Mouse (Mus musculus): Measurements from ENCODE around the gene Abl2.
A peak's percentile ranks its signal among the peaks of the same experiment; 100 is the strongest.
"Not testable (repeated sequence)": the region's sequence is repeated elsewhere in the genome, so short reads cannot be mapped to it uniquely, and the experiment has no call there.

Abl2 gene

DNA sequence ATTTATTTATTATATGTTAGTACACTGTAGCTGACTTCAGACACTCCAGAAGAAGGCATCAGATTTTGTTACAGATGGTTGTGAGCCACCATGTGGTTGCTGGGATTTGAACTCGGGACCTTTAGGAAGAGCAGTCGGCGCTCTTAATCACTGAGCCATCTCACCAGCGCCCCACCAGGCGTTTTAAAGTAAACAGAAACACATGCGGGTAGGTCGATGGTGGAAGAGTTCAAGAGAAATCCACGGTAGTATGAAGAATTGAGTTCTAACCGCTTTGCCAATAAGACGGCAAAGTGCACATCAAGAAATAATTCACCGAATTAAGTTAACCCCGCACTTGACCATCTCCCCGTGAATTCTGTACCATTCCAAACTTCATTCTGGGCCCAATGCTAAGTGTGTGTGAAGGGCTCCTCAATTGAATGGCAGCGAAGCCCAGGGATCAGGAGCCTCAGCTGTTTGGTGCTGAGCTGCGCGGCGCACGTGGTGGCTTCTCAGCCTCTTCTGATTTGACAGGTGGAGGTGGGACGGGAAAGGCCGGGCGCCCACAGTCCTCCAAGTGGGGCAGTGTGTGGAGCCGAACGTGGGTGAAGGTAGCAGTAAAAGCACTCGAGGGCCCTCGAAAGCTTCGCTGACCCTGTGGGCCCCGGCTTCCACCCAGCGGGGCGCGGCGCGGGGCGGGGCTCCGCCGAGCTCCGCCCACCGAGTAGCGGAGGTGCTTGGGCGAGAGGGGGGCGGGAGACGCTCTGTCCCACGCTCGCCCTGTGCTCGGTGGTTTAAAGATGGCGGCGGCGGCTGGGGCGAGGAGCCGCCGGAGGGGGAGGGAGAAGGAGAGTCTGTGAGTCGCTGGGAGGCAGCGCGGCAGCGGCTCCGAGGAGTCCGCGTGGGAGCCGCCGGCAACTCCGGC is at the start of gene Abl2:
Gene Abl2, plus strand, starts transcription at position 763 of the 907 bp plus-strand sequence.
- DNase-seq: peak; percentile 85

DNA sequence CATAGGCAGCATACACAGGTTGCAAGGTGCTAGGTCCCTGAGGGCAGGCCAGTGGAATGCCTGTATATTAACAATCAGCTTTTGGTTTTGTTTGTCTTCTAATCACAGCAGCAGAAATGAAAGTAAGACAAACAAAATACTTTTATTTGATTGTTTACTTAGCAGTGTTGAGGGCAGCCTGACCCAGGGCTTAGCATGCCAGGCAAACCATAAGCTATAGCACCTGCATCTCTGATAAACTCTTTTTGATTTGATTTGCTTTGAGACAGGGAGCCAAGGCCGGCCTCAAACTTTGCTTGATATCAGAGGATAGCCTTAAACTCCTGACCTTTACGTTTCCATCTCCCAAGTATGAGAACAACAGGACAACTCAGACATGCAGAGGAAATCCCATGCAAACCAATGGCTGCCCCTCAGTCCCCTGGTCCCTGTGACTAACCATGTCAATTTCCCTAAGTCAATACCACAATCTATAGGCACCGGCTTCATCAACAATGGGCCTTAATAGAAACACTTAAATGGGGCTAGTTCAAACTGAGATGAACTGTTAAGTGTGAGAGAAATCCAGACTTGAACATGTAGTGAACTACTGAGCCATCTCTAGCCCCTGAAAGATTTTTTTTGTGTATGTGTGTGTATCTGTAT is 38.3 kb upstream of the Abl2 start:
- no peak for DNase-seq

DNA sequence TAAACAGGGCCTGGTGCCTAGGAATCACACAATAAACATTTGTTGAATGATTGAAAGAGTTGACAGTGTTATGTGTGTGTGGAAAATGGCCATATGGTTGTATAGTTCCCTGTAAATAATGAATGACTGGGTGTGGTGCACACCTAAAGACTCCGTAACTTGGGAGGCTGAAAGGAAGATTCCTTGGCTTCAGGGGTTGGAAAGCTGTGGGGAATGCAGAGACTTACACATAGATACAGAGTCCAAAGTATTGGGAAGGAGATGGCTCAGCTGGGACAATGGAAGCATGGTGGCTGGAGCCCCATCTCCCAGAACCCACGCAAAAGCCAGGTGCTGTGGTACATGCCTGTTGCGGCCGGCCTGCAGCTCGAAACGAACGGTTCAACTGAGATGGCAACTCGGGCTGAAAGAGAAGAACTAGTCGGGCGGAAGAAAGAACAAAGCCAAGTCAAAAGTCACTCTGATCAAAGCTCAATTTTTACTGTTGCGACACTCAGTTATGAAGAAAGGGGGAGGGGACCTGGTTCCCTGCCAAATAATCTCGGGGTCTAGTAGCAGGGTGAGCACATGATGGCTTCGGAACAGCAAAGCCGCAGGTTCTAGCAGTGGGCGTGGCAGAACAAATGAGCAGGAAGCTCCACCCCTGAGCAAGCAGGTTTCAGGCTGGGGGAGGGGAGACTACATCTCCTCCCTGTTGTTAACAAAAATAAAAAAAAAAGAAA is 36.6 kb upstream of the Abl2 start:
- peak; percentile 69 to 89 for DNase-seq

GRCm38 (mm10) chr1:156523842-156524241 is 34.7 kb upstream of the Abl2 start, which contains the start of gene Gm10031:
Gm10031 (plus strand) TSS chr1:156524012.
- DNase-seq: not testable (repeated sequence)

DNA sequence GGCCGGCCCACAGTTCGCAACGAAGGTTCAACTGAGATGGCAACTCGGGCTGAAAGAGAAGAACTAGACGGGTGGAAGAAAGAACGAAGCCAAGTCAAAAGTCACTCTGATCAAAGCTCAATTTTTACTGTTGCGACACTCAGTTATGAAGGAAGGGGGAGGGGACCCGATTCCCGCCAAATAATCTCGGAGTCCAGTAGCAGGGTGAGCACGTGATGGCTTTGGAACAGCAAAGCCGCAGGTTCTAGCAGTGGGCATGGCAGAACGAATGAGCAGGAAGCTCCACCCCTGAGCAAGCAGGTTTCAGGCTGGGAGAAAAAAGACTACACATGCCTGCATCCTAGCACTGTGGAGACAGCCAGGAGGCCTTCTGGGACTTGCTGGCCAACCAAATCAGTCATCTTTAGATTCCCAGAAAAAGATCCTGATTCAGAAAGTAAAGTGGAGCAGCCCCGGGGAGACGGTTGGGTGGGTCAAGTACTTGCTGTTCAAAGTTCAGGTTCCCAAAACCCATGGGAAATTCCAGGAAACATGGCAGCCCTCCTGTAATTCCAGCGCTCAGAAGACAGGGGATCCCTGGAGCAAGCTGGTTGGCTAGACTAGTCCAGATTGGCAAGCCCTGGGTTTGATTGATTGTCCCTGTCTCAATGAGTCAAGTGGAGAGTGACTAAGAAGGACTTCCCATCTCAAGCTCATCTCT is 26.0 kb upstream of the Abl2 start:
- DNase-seq: peak; percentile 32 to 67

DNA sequence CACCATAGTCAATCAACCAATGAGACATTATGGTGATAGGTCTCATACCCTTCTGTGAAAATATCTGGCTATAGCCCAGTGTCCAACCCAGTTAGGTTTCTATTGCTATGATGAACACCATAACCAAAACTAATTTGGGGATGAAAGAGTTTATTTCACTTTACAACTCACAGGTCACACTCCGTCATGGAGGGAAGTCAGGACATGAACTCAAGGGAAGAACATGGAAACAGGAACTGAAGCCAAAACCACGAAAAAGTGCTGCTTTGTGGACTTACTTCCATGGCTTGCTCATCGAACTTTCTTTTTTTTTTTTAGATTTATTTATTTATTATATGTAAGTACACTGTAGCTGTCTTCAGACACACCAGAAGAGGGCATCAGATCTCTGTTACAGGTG is 25.1 kb upstream of the Abl2 start:
- DNase-seq: no peak

- DNase-seq: no peak
Observed at GRCm38 (mm10) chr1:156533911-156534310, 24.7 kb upstream of the Abl2 start.

DNA sequence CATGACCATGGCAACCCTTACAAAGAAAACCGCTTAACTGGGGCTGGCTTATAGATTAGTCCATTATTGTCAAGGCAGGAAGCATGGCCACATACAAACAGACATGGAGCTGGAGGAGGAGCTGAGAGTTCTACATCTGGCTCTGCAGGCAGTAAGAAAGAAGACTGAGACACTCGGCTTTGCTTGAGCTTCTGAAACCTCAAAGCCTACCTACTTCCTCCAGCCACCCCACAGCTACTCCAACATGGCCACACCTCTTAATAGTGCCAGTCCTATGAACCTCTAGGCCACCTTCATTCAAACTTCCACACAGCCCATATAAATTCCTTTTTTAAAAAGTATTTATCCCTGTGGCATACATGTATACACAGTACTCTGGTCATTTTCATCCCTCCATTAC is 21.6 kb upstream of the Abl2 start:
- DNase-seq: no peak

DNA sequence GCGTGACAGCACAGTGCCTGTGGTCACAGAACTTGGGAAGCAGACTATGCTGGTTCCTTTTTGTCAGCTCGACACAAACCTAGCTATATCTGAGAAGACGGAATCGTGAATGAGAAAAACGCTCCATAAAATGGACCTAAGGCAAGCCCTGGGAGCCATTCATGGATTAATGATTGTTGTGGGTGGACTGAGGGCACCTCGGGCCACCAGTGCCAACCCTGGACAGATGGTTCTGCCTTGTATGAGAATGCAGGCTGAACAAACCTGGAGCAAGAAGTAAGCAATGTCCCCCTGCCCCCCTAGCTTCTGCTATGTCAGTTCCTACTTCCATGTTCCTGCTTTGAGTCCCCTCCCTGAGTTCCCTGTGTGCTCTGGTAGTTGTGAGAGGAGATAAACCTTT is 20.9 kb upstream of the Abl2 start:
- DNase-seq: peak; percentile 50 to 53

- DNase-seq: no peak
Observed at GRCm38 (mm10) chr1:156538382-156538781, 20.2 kb upstream of the Abl2 start.

- peak; percentile 30 to 40 for DNase-seq
Observed at GRCm38 (mm10) chr1:156539787-156540560, 18.6 kb upstream of the Abl2 start.

DNA sequence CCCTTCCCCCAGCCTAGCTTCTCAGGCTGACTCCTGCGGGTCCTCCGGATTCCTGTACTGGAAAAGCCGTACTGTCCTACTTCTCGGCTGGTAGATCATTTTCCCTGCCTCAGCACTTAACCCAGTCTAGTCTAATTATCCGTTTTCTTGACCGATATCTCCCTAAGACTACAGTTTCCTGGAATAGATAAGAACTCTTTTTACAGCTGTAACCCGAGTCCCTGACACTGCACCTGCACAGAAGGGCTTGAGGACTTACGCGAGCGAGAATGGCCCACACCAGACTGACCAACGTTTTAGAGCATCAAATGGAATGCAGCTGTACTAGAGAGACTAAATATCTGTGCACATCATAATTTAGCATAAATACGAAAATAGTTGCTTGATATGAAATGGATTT is 14.6 kb upstream of the Abl2 start:
- DNase-seq: no peak

- peak; percentile 19 to 31 for DNase-seq
Observed at GRCm38 (mm10) chr1:156558950-156559640, 509 bp downstream of the Abl2 start.

DNA sequence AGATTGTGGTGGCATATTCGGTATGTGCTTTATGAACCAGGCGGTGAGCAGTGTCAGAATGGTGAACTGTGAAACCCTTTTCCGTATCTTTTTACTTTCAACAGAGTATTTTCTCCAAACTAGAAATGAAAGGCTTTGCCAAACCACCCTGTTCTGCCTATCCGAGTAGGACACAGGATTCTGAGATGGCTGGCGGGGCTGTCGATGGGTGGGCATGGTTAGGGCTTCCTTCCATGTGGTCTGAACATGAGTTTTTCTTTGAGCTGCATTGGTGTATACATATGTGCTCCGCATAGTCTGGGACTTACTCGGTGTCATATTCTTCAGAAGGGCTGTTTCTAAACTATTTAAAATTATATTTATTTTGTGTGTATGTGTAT is 1.0 kb downstream of the Abl2 start:
- DNase-seq: no peak

GRCm38 (mm10) chr1:156560500-156560899 is 1.9 kb downstream of the Abl2 start:
- no peak for DNase-seq

GRCm38 (mm10) chr1:156565328-156565727 is 6.7 kb downstream of the Abl2 start:
- DNase-seq: no peak

DNA sequence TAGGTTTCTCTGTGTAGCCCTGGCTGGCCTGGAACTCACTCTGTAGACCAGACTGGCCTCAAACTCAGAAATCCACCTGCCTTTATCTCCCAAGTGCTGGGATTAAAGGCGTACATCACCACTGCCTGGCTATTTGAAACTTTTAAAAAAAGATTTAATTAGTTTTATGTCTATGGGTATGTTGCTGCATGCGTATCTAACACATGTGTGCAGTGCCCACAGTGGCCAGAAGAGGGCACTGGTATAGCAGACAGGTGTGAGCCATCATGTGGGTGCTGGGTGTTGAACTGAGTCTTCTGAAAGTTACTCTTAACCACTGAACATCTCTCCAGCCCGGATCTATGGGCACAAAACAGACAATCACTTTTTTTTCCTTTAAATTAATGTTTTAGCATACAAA is 7.5 kb downstream of the Abl2 start:
- peak in 1 of 2 experiments; percentile 38 for DNase-seq

DNA sequence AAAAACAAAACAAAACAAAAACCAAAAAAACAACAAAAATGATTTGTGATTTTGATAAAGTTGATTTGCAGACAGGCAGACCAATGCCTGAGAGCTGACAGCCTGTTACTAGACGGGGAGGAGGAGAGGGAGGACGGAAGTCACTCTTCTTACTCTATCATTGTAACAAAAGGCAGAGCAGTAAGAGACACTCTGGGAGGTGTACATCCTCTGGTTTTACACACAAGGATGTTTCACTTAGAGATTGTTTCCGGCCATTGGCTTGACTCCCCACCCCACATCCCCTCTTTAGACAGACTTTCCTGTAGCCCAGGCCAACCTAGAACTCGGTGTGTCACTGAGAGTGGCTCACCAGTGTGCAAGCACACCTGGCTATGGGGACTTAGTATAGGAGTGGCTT is 11.0 kb downstream of the Abl2 start:
- DNase-seq: no peak

- DNase-seq: peak in 1 of 2 experiments; percentile 8
Observed at GRCm38 (mm10) chr1:156572952-156573351, 14.4 kb downstream of the Abl2 start.

- no peak for DNase-seq
Observed at GRCm38 (mm10) chr1:156581149-156581548, 22.6 kb downstream of the Abl2 start.

DNA sequence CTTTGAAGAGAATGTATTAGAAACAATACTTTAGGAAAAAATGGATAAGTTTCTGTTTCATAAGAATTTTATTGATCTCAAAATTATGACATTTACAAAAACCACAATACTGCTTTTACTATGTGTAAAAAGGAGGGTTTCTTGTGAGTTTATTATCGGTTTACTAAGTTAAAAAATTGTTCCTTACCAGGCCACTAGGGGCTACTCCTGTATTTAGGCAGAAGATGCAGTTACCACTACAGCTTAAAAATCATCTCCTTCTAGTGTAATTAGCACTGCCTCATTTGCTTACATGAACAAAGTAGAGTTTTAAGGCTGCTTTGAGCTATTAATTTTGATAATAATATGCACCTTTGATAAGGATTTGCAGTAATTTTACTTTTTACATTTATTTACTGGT is 25.6 kb downstream of the Abl2 start:
- DNase-seq: no peak
